Mouse (Mus musculus) lung, adult 2 months (tissue): ENCODE results near the gene Spock2.

Source experiments
- CTCF ChIP-seq: fragments of 200-500 bp; IDR thresholded peaks from 2 replicates; pipeline ENCODE4 v1.5.1; 2011; ENCODE audit warnings: mild to moderate bottlenecking, low read length, control low read depth; ENCODE audit not compliant: insufficient read depth
- POLR2A ChIP-seq: fragments of 200-500 bp; IDR thresholded peaks from 2 replicates; pipeline ENCODE4 v1.6.1; 2011; ENCODE audit warnings: low read depth, mild to moderate bottlenecking, control low read depth, low read length, borderline replicate concordance; ENCODE audit errors: extremely low read depth

GRCm38 (mm10) chr10:60115345-60116185, 9.5 kb downstream of the Spock2 start:
- no peak for TF ChIP-seq CTCF
- TF ChIP-seq POLR2A: no peak
